Mouse (Mus musculus) embryo, embryonic 10 days (tissue): ENCODE data around the gene Asb4.

Source experiments
- DNase-seq: peaks from one replicate; pipeline ENCODE4 v3.0.0-alpha.2; 2015; ENCODE audit warnings: low spot score

Gene Asb4

DNA sequence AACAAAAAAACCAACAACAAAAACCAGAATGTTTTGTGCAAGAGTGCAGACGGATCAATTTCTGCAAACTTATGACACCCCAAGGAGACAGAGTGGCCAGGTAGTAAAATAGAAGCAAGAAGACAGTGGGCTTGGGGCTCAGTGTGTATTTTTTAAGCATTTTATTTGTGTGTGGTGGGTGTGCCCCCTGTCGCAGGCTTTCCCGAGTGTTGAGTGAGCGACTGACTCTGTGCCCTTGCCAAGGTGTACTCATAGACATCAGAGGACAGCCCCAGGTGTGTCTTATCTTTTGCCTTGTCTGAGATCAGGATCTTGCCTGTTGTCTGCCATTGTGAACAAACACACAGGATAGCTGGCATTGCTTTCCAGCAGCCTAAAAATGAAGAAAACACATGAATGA is 63.8 kb downstream of the Asb4 start:
- no peak for DNase-seq

DNA sequence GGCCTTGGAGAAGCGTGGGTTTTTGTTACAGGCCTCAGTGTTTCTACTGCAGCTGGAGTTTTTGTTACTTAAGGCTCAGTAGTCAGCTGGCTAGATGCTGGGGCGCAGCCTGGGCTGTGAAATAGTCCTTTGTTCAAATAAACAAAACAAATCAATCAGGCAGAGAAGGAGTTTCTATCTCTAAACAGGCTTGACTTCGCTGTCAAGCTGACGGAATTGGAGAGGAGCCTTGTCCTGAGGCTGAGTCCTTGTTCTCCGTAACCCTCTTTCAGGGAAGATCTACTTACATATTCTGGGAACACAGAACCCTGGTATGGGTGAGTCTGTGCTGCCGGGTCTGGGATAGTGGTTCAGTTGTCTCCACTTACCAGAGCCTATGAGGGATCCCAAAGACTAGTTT is 64.4 kb downstream of the Asb4 start:
- DNase-seq: peak; percentile 17

DNA sequence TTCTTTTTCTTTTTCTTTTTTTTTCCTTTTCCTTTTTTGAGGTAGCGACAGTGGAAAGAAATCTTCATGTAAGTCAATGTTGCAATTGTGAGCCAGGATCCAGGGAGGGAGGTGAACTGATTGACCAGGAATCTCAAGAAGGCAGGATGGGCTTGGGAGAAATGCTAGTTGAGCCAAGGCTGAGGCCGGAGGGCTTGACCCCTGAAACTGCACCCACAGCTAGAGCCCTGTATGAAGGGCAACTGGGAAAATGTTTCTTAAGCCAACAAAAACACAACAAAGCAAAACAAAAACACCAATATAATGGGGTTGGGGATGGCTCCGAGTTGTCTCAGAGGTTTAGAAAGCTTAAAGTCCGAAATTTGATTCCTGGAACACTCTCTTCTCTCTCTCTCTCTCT is 65.2 kb downstream of the Asb4 start:
- DNase-seq: peak; percentile 31

DNA sequence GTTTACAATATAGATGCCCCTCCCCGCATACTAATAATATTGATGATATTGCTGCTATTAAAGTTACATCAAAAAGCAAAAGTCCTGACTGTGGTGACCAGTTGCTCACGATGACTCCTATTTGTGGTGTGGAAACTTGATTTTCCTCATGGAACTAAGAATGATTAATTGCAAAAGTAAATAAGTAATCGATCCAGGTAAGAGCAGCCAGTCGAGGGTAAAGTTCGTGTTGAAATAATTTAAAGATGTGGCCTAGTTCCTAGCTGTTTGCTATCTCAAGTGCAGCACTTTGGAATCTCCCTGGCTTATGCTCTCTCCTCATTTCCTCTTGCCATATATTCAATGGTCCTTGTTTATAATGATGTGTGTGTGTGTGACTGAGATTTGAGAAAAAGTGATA is 66.7 kb downstream of the Asb4 start:
- DNase-seq: no peak

DNA sequence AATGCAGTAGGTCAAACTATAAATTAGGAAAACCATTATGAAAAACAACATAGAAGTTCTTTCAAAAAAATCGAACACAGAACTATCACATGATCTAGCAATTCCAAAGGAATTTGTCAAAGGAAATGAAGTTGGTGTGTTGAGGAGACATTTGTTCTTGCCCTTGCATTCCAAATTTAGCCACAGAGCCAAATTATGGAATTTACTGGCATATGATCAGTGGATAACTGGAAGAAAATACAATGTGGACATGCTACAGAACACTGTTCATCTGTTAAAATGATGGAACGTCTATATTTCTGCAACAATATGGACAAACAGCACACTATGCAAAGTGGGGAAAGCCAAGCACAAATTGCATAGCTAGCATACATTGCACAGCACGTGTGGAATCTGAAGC is 72.7 kb downstream of the Asb4 start:
- no peak for DNase-seq

DNA sequence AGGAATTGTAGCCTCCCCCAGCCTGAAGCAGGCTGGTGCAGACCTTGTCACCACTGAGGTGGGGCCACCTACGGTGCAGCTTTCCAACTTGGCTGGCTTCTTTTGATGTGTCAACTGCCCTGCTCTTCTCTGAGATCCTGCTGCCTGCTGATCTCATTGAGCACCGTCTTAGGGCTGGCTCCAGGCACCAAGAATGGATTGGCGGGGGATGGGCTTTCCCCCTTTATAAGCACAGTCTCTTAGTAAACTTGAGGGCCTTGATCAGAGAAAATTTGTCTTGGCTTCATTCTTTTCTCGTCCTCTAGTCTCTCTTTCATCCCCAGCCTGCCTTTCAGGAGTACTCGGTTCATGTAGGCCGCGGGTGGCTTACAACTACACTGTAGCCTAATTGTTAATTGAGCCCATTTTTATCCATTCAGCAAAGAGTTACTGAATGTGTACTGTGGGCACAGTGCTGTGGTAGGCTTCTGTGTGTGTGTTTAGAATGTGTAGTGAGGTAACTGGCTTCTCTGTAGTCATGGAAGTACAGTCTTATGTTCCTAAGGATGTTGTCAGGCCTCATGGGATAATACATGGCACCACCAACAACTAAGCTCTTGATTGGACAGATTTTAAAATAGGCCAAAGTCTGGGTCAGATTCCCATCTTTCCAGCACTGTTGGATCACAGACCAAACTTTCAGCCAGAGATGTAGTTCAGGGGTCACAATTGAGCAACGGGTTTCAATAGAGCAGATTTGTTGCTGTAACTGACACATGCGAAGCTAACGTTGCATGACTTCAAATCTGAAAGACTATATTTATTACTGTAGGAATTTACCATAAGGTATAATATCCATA is 87.5 kb downstream of the Asb4 start:
- DNase-seq: no peak

DNA sequence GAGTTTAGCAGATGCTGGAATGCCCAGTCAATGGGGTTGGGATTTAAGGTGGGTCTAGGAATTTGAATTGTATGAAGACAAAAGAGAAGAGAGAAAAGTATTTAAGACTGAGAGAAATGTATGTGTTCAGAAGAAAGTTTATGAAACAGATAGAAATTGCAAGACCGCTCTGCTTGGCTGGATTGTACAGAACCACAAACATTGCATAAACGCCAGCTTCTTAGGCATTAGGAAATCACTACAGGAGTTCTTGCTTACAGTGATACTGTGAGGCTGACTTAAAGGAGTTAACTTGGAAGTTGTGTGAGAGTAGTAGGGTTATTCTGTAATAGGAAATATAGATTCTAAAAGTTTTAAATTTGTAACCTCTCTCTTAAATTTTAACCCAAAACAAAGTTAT is 89.5 kb downstream of the Asb4 start:
- no peak for DNase-seq

DNA sequence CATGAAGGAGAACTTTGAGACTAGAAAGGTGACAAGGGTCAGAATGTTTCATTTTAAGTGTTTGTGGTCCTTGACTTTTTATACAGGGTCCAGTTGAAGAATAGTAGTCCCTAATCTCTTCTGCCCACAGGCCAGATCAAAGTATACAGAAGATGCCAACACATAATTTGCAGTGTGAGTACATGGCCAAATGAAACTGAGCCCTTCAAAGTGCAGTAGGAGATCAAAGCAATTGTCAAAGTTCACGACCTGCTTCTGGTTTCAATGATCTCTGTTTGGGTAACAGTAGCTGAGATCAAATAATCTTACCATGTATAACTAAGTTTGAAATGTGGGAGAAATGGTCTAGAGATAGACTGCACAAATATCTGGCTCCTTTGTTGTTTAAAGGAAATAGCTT is 90.8 kb downstream of the Asb4 start:
- no peak for DNase-seq

DNA sequence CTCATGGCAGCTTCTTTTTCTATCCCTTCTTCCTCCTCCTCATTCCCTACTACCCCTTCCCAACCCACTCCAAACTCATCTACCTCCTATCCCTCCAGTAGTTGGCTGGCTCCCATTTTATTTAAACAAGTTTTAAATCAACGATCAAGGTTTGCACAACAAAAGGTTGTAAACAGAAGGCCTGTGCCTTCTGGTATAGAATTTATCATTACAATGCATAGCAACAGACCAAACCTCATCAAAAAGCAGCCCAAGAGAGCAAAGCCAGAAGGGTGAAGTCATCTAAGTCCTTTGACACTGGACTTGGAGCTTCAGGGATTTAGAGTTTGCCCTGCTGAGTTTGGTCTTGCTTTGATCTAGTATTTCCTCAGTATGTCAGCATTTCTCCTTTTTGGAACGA is 97.9 kb downstream of the Asb4 start:
- no peak for DNase-seq

DNA sequence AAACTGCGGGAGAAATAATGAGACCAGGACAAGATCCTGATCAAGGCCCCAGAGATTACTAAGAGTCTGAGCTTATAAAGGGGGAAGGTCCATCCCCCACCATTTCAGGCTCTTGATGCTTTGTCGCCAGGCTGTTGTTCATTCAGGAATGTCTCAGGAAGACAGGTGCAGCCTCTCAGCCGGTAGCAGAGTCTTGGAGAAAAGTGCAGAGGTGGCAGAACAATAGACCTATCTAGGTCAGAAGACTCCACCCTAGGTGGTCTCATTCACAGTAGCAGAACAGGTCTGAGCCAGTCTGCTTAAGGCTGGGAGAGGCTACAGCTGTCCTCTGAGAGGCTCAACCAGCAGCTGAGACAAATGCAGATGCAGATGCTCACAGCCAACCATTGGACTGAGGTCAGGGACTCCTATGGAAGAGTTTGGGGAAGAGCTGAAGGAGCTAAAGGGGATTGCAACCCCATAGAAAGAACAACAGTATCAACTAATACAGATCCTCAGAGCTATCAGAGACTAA is 99.1 kb downstream of the Asb4 start:
- DNase-seq: no peak
